Mouse (Mus musculus) liver, embryonic 11.5 days (tissue): ENCODE measurements around the gene Slc4a1ap. TPM values are rescaled to one million over a fixed set of nuclear protein-coding genes. Genes with fewer than 3 reads are reported as not detected.

Experiments
- ATAC-seq: fragments of 200-750 bp; cut with Nextera tagmentation; replicated peaks from 2 replicates; pipeline ENCODE4 v1.8.0; 2017; ENCODE audit warnings: moderate number of reproducible peaks, mild to moderate bottlenecking, moderate TSS enrichment, moderate library complexity; ENCODE audit not compliant: low FRiP score
- DNase-seq: peaks from one replicate; pipeline ENCODE4 v3.0.0-alpha.2; 2017; ENCODE audit warnings: low spot score
- H3K27ac ChIP-seq: fragments of 300-500 bp; sonication (generic); 2 replicates; pipeline ENCODE4 v1.5.1; 2014; ENCODE audit warnings: mild to moderate bottlenecking, low read depth, low read length, control low read depth
- H3K27me3 ChIP-seq: fragments of 300-500 bp; sonication (generic); replicated peaks from 2 replicates; pipeline ENCODE4 v1.6.1; 2014; ENCODE audit warnings: low read length, mixed read lengths; ENCODE audit not compliant: control insufficient read depth, insufficient read depth
- H3K36me3 ChIP-seq: fragments of 300-500 bp; sonication (generic); 2 replicates; pipeline ENCODE4 v1.6.1; 2014; ENCODE audit warnings: mild to moderate bottlenecking, low read length, moderate library complexity, mixed read lengths; ENCODE audit not compliant: control insufficient read depth, insufficient read depth
- H3K4me1 ChIP-seq: fragments of 300-500 bp; sonication (generic); replicated peaks from 2 replicates; pipeline ENCODE4 v1.6.1; 2014; ENCODE audit warnings: low read length, mixed read lengths; ENCODE audit not compliant: control insufficient read depth, insufficient read depth
- H3K4me2 ChIP-seq: fragments of 300-500 bp; sonication (generic); 2 replicates; pipeline ENCODE4 v1.6.1; 2014; ENCODE audit warnings: mild to moderate bottlenecking, control low read depth, moderate library complexity
- H3K4me3 ChIP-seq: fragments of 300-500 bp; sonication (generic); 2 replicates; pipeline ENCODE4 v1.5.1; 2014; ENCODE audit warnings: low read depth, low read length, control low read depth
- H3K9ac ChIP-seq: fragments of 300-500 bp; sonication (generic); 2 replicates; pipeline ENCODE4 v1.6.1; 2014; ENCODE audit warnings: low read depth, low read length, control low read depth
- H3K9me3 ChIP-seq: fragments of 300-500 bp; sonication (generic); 2 replicates; pipeline ENCODE4 v1.6.1; 2016; ENCODE audit warnings: low read length, inconsistent platforms, mixed read lengths; ENCODE audit not compliant: control insufficient read depth
- WGBS: fragments of 180-500 bp; shearing (Covaris S2); extraction: QIAGEN DNeasy Blood & Tissue Kit; methylation state at CpG from one replicate; pipeline ENCODE4 v1.1.7; 2014; 5-methylcytosine and 5-hydroxymethylcytosine counted together
- polyA plus RNA-seq: library from polyadenylated mRNA; unstranded; fragments of >200 nt; fragmentation: Nextera tagmentation; extraction: Ambion mirVana; gene quantifications from 2 replicates; pipeline ENCODE4 v1.2.1, GENCODE M21; 2014

The Slc4a1ap gene
- polyA plus RNA-seq, 1 experiment from 2014 or later, result 32.9 TPM

- 10% methylated on average over 6 of the region's 6 CpGs for WGBS
- Histone ChIP-seq H3K4me1 (no peaks in the 10 kb centered on the region), H3K9ac (no peak overlapping the region), H3K27ac (no peak overlapping the region), H3K9me3 (no peaks in the 10 kb centered on the region), H3K4me2 (no peak overlapping the region), H3K4me3 (no peak overlapping the region), H3K36me3 (peaks cover 9% of the 10 kb centered on the region), H3K27me3 (no peaks in the 10 kb centered on the region)
- peak; percentile 50 for DNase-seq
- ATAC-seq, result no peak
Observed at GRCm38 (mm10) chr5:31563496-31563895, 36.7 kb downstream of the Slc4a1ap start.

- ATAC-seq (no peak), DNase-seq (no peak)
- Histone ChIP-seq H3K36me3 (peaks cover 9% of the 10 kb centered on the region), H3K9me3 (no peaks in the 10 kb centered on the region), H3K9ac (no peak overlapping the region), H3K4me1 (no peaks in the 10 kb centered on the region), H3K27ac (no peak overlapping the region), H3K4me3 (no peak overlapping the region), H3K4me2 (no peak overlapping the region), H3K27me3 (no peaks in the 10 kb centered on the region)
- 41% methylated on average over 7 of the region's 7 CpGs for WGBS
Observed at GRCm38 (mm10) chr5:31563905-31564304, 37.1 kb downstream of the Slc4a1ap start.

DNA sequence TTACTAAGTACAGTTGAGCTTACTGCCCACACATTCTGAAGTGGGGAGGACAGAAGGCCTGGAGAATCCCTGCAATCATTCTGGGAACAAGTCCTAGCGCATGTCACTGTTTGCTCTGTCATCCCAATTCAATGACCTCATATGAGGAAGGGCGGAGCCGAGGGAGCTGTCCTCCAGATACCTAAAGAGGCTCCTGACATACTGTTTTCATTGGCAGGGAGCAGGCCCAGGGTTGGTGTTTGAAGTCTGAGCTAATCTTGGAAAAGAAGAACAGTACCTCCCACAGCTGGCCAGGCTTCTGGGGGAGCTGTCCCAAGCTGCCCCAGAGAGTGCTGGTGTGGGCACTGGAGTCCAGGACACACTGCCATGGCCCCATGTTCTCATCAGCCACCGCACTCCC, 38.2 kb downstream of the Slc4a1ap start:
- Histone ChIP-seq H3K36me3 (peaks cover 7% of the 10 kb centered on the region), H3K4me1 (no peaks in the 10 kb centered on the region), H3K27me3 (no peaks in the 10 kb centered on the region), H3K9ac (no peak overlapping the region), H3K9me3 (no peaks in the 10 kb centered on the region), H3K4me2 (no peak overlapping the region), H3K27ac (no peak overlapping the region), H3K4me3 (no peak overlapping the region)
- no peak for ATAC-seq
- WGBS, result 87% methylated on average over 4 of the region's 4 CpGs
- no peak for DNase-seq

GRCm38 (mm10) chr5:31566026-31566425, 39.2 kb downstream of the Slc4a1ap start:
- no peak overlapping the region for H3K9ac ChIP-seq
- H3K4me1 ChIP-seq, result 0 out of 2 replicates have a peak, but pooled peaks cover 2% of the 10 kb centered on the region
- DNase-seq (no peak), ATAC-seq (no peak)
- H3K4me3 ChIP-seq, result no peak overlapping the region
- H3K36me3 ChIP-seq, result peaks cover 4% of the 10 kb centered on the region; the same call in 1 of the 2 replicates
- 87% methylated on average over 7 of the region's 7 CpGs for WGBS
- H3K9me3 ChIP-seq, result no peaks in the 10 kb centered on the region
- H3K27me3 ChIP-seq, result no peaks in the 10 kb centered on the region; the same call in 1 of the 2 replicates
- H3K4me2 ChIP-seq, result no peak overlapping the region
- H3K27ac ChIP-seq, result no peak overlapping the region

- H3K36me3 ChIP-seq, result peaks cover 4% of the 10 kb centered on the region; the same call in 1 of the 2 replicates
- no peak overlapping the region for H3K4me3 ChIP-seq
- H3K9ac ChIP-seq, result no peak overlapping the region
- ATAC-seq, result no peak
- 66% methylated on average over 3 of the region's 3 CpGs for WGBS
- H3K4me2 ChIP-seq, result no peak overlapping the region
- 0 out of 2 replicates have a peak, but pooled peaks cover 2% of the 10 kb centered on the region for H3K4me1 ChIP-seq
- DNase-seq, result no peak
- no peaks in the 10 kb centered on the region for H3K9me3 ChIP-seq
- no peaks in the 10 kb centered on the region; the same call in 1 of the 2 replicates for H3K27me3 ChIP-seq
- H3K27ac ChIP-seq, result no peak overlapping the region
Observed at GRCm38 (mm10) chr5:31566457-31566856, 39.7 kb downstream of the Slc4a1ap start.

GRCm38 (mm10) chr5:31567951-31568657, 41.3 kb downstream of the Slc4a1ap start:
- H3K27ac ChIP-seq, result no peak overlapping the region
- no peak for DNase-seq

GRCm38 (mm10) chr5:31571023-31571608, 44.3 kb downstream of the Slc4a1ap start:
- H3K36me3 ChIP-seq, result no peaks in the 10 kb centered on the region
- H3K4me2 ChIP-seq, result peak overlapping the region; percentile 43
- H3K4me3 ChIP-seq, result no peak overlapping the region
- H3K9me3 ChIP-seq, result no peaks in the 10 kb centered on the region
- no peak for DNase-seq
- no peaks in the 10 kb centered on the region; the same call in 1 of the 2 replicates for H3K27me3 ChIP-seq
- no peak overlapping the region for H3K27ac ChIP-seq
- 16% methylated on average over 20 of the region's 20 CpGs for WGBS
- H3K9ac ChIP-seq, result no peak overlapping the region
- 0 out of 2 replicates have a peak, but pooled peaks cover 2% of the 10 kb centered on the region for H3K4me1 ChIP-seq
- no peak for ATAC-seq

More at GRCm38 (mm10) chr5:31567951-31568657, 41.3 kb downstream of the Slc4a1ap start:
- no peaks in the 10 kb centered on the region for H3K36me3 ChIP-seq
- no peak overlapping the region for H3K9ac ChIP-seq
- H3K27me3 ChIP-seq, result no peaks in the 10 kb centered on the region; the same call in 1 of the 2 replicates
- no peak overlapping the region for H3K4me2 ChIP-seq
- ATAC-seq, result no peak
- WGBS, result 62% methylated on average over 5 of the region's 5 CpGs
- H3K9me3 ChIP-seq, result no peaks in the 10 kb centered on the region
- H3K4me1 ChIP-seq, result 0 out of 2 replicates have a peak, but pooled peaks cover 2% of the 10 kb centered on the region
- no peak overlapping the region for H3K4me3 ChIP-seq

- no peak overlapping the region for H3K4me3 ChIP-seq
- no peak overlapping the region for H3K4me2 ChIP-seq
- H3K4me1 ChIP-seq, result 0 out of 2 replicates have a peak, but pooled peaks cover 2% of the 10 kb centered on the region
- 79% methylated on average over 3 of the region's 3 CpGs for WGBS
- DNase-seq (no peak), ATAC-seq (no peak)
- H3K36me3 ChIP-seq, result no peaks in the 10 kb centered on the region
- H3K9me3 ChIP-seq, result no peaks in the 10 kb centered on the region
- no peak overlapping the region for H3K9ac ChIP-seq
- no peaks in the 10 kb centered on the region; the same call in 1 of the 2 replicates for H3K27me3 ChIP-seq
- H3K27ac ChIP-seq, result no peak overlapping the region
Observed at GRCm38 (mm10) chr5:31573722-31574121, 46.9 kb downstream of the Slc4a1ap start.
